Mouse (Mus musculus) granulocyte monocyte progenitor cell, adult 5-6 weeks (primary cell): ENCODE results near the gene Ankrd34b. TPM values are rescaled to one million over a fixed set of nuclear protein-coding genes. Genes with fewer than 3 reads are reported as not detected.

Source experiments
- ATAC-seq: replicated peaks from 2 replicates; pipeline ENCODE4 v1.8.0; 2016; ENCODE audit warnings: mild to moderate bottlenecking, moderate TSS enrichment, inconsistent platforms; ENCODE audit not compliant: poor library complexity, severe bottlenecking
- total RNA-seq, 2 experiments: library from RNA; stranded (forward) in 1 of 2; stranded (reverse) in 1 of 2; fragments of 200-712, 200-1000 nt in 1 of 2; fragments of >200 nt in 1 of 2; fragmentation: Nextera tagmentation in 1 of 2; gene quantifications; 2 replicates each; pipeline ENCODE4 v1.2.3; 2014 to 2017

Gene Ankrd34b
- total RNA-seq (2014; fragmentation: Nextera tagmentation), result not detected in 2 replicates
- not detected in 2 replicates for total RNA-seq (2017)

GRCm38 (mm10) chr13:92425758-92426264 is at the start of gene Ankrd34b:
Gene Ankrd34b, plus strand, starts transcription at chr13:92425896.
- peak; percentile 72 for ATAC-seq

- no peak for ATAC-seq
Observed at GRCm38 (mm10) chr13:92387367-92387766, 38.3 kb upstream of the Ankrd34b start.

GRCm38 (mm10) chr13:92393047-92393661 is 32.5 kb upstream of the Ankrd34b start:
- no peak for ATAC-seq

GRCm38 (mm10) chr13:92398491-92399384 is 27.0 kb upstream of the Ankrd34b start:
- ATAC-seq, result no peak

DNA sequence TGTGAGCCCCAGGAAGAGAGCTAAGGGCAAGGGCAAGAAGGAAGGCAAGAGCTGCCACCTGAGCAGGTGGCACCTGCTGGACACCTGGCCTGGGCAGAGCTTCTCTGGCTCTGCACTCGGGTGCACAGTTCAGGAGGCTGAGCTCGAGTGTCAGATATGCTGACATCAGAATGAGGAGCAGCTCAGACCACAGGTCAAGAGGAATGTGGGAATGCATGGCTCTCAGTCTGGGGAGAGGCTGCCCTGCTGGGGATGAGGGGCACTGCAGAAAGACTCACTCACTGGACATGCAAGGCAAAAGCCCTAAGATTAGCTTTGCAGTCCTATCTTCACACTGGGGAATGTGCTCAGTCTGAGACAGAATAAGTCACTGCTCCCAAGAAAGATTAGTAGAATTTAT is 23.6 kb upstream of the Ankrd34b start:
- ATAC-seq, result no peak

GRCm38 (mm10) chr13:92403496-92403895 is 22.2 kb upstream of the Ankrd34b start:
- no peak for ATAC-seq

DNA sequence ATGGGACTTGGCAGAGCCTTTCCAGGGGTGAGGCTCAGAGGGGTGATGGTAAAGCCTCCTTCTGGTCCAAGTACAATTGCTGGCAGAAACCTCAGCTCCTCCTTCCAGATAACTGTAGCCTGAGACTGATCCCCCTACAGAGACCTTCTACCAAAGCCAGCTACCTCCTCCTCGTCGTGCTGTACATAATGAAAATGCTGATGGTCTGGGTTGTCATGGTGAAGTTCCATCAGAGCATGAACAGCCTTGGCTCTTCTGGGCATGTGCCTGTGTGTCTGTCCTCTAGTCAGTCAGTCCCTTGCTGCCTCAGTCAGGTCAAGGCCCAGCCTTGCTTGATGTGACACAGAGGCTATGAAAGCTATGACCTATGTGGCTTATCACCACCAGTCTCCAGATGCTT is 15.2 kb upstream of the Ankrd34b start:
- ATAC-seq, result no peak

DNA sequence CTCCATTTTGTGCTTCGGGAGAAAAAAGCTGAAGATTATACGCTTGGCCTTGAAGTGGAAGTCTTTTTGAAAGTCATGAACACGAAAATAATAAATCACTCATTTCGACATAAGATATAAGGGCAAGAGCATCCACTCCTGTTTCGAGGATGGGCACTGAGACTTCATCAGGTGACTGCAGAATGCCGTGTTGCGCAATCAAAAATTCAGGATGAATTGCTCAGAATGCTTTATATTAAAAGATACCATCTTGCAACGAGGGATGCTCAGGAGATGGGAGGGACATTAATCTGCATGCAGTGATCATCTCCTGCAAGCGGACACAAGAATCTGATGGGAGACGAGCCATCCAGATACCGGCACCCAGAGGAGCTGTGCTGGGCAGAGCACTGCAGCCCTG is 6.1 kb upstream of the Ankrd34b start:
- ATAC-seq, result no peak

GRCm38 (mm10) chr13:92423711-92424110 is 2.0 kb upstream of the Ankrd34b start:
- no peak for ATAC-seq

- peak; percentile 34 for ATAC-seq
Observed at GRCm38 (mm10) chr13:92426294-92427051, 777 bp downstream of the Ankrd34b start.

GRCm38 (mm10) chr13:92427351-92427855 is 1.7 kb downstream of the Ankrd34b start:
- no peak for ATAC-seq

GRCm38 (mm10) chr13:92438656-92439055 is 13.0 kb downstream of the Ankrd34b start:
- ATAC-seq, result no peak

DNA sequence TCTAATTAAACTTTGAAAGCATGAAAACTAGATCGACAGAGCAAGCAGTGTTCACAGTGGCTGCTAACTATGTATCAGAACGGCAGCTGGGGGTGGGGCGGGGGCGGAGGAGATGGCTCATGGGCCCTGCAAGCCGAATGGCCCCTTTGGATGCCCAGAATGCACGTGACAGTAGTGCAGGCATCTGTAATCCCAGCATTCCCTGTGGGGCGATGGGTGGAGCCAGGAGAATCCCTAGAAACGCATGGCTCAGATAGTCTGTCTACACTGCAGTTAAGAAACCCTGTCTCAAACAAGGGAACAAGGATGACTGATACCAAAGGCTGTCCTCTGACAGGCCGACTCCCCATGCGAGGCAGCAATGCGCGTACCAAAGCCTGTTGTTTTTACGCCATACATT is 14.6 kb downstream of the Ankrd34b start:
- no peak for ATAC-seq

GRCm38 (mm10) chr13:92446872-92447271 is 21.2 kb downstream of the Ankrd34b start:
- no peak for ATAC-seq

- no peak for ATAC-seq
Observed at GRCm38 (mm10) chr13:92464698-92465097, 39.0 kb downstream of the Ankrd34b start.

DNA sequence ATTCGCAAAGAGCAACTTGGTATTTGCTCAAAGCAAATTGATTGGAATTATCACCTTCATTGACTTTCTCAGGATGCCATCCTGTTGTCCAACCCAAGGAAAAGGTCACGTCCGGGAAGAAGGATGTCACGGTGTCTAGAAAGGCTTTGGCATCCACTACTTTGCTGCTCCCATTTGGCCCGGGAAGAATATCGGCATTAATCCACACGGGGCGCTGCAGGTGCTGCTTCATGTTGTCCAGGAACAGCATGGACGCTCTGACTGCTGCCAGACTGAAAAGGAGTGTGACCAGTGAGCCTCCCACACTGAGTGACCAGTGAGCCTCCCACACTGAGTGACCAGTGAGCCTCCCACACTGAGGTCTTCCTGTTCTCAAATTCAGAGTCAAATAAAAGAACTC is 42.2 kb downstream of the Ankrd34b start:
- no peak for ATAC-seq

- ATAC-seq, result no peak
Observed at GRCm38 (mm10) chr13:92469381-92469780, 43.7 kb downstream of the Ankrd34b start.

- ATAC-seq, result no peak
Observed at GRCm38 (mm10) chr13:92470151-92470550, 44.5 kb downstream of the Ankrd34b start.

DNA sequence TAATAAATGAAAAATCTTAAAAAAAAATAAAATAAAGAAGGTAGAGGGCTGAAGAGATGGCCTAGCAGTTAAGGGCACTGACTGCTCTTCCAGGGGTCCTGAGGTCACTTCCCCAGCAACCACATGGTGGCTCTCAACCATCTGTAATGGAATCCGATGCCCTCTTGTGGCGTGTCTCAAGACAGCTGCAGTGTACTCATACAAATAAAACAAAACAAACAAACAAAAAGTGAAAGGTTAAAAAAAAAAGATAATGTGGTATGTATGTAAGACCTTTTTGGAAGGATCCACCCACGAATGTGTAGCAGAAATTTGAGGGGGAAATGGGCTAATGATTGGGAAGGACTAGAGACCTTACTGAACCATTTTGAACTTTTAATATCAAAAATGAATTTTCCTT is 57.7 kb downstream of the Ankrd34b start:
- peak; percentile 23 for ATAC-seq

DNA sequence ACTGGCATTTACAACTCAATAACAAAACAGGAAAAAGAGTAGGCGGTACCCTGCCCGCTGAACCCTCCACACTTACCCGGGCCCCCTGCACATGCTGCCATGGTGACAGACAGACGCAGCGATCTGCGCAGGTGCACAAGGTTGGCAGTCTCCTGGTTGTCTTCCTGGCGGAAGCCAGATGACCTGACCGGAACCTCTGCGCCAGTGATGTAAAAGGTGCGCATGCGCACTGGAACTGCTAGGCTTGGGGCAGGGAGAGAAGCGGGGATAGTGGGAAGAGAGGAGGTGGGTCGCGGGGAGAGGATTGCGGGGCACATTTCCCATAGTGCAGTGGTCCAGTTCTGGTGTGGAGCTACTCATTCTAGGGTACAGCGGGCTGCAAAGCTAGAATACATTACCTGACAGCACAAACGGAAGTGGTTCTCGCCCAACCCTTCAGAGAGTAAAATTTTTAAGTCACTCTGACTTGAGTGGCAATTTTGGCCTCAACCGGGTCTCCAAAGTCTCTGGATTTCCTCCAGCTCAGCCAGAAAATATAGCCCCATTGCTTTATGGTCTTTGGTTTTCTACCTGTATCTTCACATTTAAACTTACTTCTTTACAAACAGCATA is 58.3 kb downstream of the Ankrd34b start, which contains the start of gene Fam151b:
Fam151b (minus strand) TSS at position 164 of the 612 bp plus-strand sequence.
- ATAC-seq, result peak; percentile 100
